8 mouse cellular contexts compared by ENCODE assay signal in the genomic region with DNA sequence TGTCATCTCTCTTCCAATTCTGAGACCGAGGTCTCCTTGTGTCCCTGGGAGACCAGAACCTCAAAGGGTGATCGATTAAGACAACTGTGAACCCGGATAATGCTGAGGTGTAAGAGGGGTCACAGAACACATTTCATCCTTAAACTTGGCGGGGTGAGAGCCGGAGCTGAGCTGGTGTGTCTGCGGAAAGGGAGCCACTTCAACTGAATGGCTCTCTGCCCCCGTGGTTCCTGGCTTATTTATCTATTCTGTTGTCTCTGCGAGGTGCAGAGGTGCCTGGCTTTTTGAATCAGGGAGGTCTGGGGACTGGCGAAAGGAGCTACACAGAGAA. TPM values are rescaled to one million over a fixed set of nuclear protein-coding genes. Genes with fewer than 3 reads are reported as not detected.
DNase-seq lines count a peak whose midpoint lies in the region; ATAC-seq and TF ChIP-seq lines count a peak whose summit lies in the region.

No protein-coding gene starts in this region.

- peaks cover 27% of the 10 kb centered on the region for H3K4me1 ChIP-seq in embryonic facial prominence, embryonic 10.5 days
- H3K4me1 ChIP-seq in hindbrain, embryonic 14.5 days (replicated peaks; ENCODE audit: control insufficient read depth, insufficient read depth, low read length), result peaks cover 11% of the 10 kb centered on the region

- 0 out of 2 replicates have a peak, but pooled peaks have one; percentile 14 for ATAC-seq in hindbrain, embryonic 14.5 days (ENCODE audit: low FRiP score)
- peak; percentile 6; the same call in 1 of the 2 replicates for ATAC-seq in megakaryocyte progenitor cell, adult 5-6 weeks (replicated peaks; ENCODE audit: poor library complexity)

- peak overlapping the region; percentile 73 for H3K4me3 ChIP-seq in layer of hippocampus, adult 2 months
- H3K4me3 ChIP-seq in embryonic facial prominence, embryonic 10.5 days, result peak overlapping the region; percentile 74
- H3K4me3 ChIP-seq in hindbrain, embryonic 14.5 days (replicated peaks; ENCODE audit: low read length), result peak overlapping the region; percentile 48

- no peak for TF ChIP-seq CTCF in layer of hippocampus, adult 2 months (conservative IDR thresholded peaks at IDR 0.05)

- H3K9me3 ChIP-seq in embryonic facial prominence, embryonic 10.5 days, result no peaks in the 10 kb centered on the region
- H3K9me3 ChIP-seq in hindbrain, embryonic 14.5 days (ENCODE audit: control insufficient read depth, low read length), result no peaks in the 10 kb centered on the region

- H3K36me3 ChIP-seq in embryonic facial prominence, embryonic 10.5 days (replicated peaks), result no peaks in the 10 kb centered on the region
- H3K36me3 ChIP-seq in hindbrain, embryonic 14.5 days (replicated peaks; ENCODE audit: control insufficient read depth, insufficient read depth), result no peaks in the 10 kb centered on the region

- intact Hi-C loops in left cerebral cortex, postnatal 25 days (cut with DNase I), result no loop called here

- DNase-seq in layer of hippocampus, adult 2 months (ENCODE audit: low spot score in 2 of 2), result no peak
- no peak for DNase-seq in layer of hippocampus, adult 18-20 months (ENCODE audit: low spot score in 2 of 2)
- no peak for DNase-seq in embryonic facial prominence, embryonic 10.5 days (ENCODE audit: low spot score)
- DNase-seq in hindbrain, embryonic 14.5 days (ENCODE audit: low spot score), result no peak
- DNase-seq in left cerebral cortex, postnatal 25 days (ENCODE audit: low spot score in 2 of 2), result no peak
- no peak for DNase-seq in right cerebral cortex, postnatal 36 days (ENCODE audit: low spot score in 2 of 2)
- no peak for DNase-seq in frontal cortex, postnatal 25 days (ENCODE audit: low spot score in 2 of 2)

- H3K9ac ChIP-seq in hindbrain, embryonic 14.5 days, result peak overlapping the region; percentile 70

- H3K4me2 ChIP-seq in hindbrain, embryonic 14.5 days (replicated peaks), result peak overlapping the region; percentile 87

- peak overlapping the region; percentile 95 for H3K27ac ChIP-seq in layer of hippocampus, adult 2 months
- H3K27ac ChIP-seq in embryonic facial prominence, embryonic 10.5 days (replicated peaks), result peak overlapping the region; percentile 90
- peak overlapping the region; percentile 44; the same call in 1 of the 2 replicates for H3K27ac ChIP-seq in hindbrain, embryonic 14.5 days

- 5% methylated on average over 9 of the region's 9 CpGs for WGBS in embryonic facial prominence, embryonic 10.5 days
- 4% methylated on average over 9 of the region's 9 CpGs for WGBS in hindbrain, embryonic 14.5 days

- H3K27me3 ChIP-seq in embryonic facial prominence, embryonic 10.5 days (replicated peaks; ENCODE audit: low read depth, poor library complexity, severe bottlenecking), result no peaks in the 10 kb centered on the region
- H3K27me3 ChIP-seq in hindbrain, embryonic 14.5 days (ENCODE audit: control insufficient read depth, insufficient read depth, low read length), result no peaks in the 10 kb centered on the region

RNA-seq across cellular contexts. Expression of a gene that starts 1.5 kb away (rescaled TPM):
- 10 to 100 TPM; 33.6 to 42.2 TPM for total RNA-seq in layer of hippocampus, adult 2 months (2021)
- 10 to 100 TPM; 34.4 to 34.9 TPM for total RNA-seq in layer of hippocampus, adult 18-20 months (2021)
- 24.0 and 27.4 TPM in 2 replicates for polyA plus RNA-seq in embryonic facial prominence, embryonic 10.5 days (2016; fragmentation: Nextera tagmentation; extraction: Ambion mirVana)
- polyA plus RNA-seq in hindbrain, embryonic 14.5 days (2014; fragmentation: Nextera tagmentation; extraction: Ambion mirVana), result 17.3 and 23.4 TPM in 2 replicates
- total RNA-seq in megakaryocyte progenitor cell, adult 5-6 weeks (2015), result 115 and 141 TPM in 2 replicates
- total RNA-seq in megakaryocyte progenitor cell, adult 5-6 weeks (2017), result 114 and 115 TPM in 2 replicates
- 10 to 100 TPM; 42.9 to 47.9 TPM for total RNA-seq in left cerebral cortex, postnatal 25 days (2021)

RNA-seq across cellular contexts. Expression of a gene that starts 12.2 kb away (rescaled TPM):
- 1 to 10 TPM in 1 of 2 experiments, under 1 TPM in 1; 0.69 to 1.0 TPM for total RNA-seq in layer of hippocampus, adult 2 months (2021)
- total RNA-seq in layer of hippocampus, adult 18-20 months (2021), result under 1 TPM; 0.89 to 0.99 TPM
- not detected in 2 replicates for polyA plus RNA-seq in embryonic facial prominence, embryonic 10.5 days (2016; fragmentation: Nextera tagmentation; extraction: Ambion mirVana)
- polyA plus RNA-seq in hindbrain, embryonic 14.5 days (2014; fragmentation: Nextera tagmentation; extraction: Ambion mirVana), result 0.08 and 0.09 TPM in 2 replicates
- total RNA-seq in megakaryocyte progenitor cell, adult 5-6 weeks (2015), result not detected in 2 replicates
- not detected in 2 replicates for total RNA-seq in megakaryocyte progenitor cell, adult 5-6 weeks (2017)
- 1 to 10 TPM; 2.8 to 3.2 TPM for total RNA-seq in left cerebral cortex, postnatal 25 days (2021)

Comparison
In these comparisons a context has a peak if more than half of its experiments do, and no peak if none do; other contexts are left out.
1. H3K27ac ChIP-seq: peak in every context shown above with its lines; median percentile 95 in layer of hippocampus, adult 2 months; 90 in embryonic facial prominence, embryonic 10.5 days; 44 in hindbrain, embryonic 14.5 days.